Mouse (Mus musculus): ENCODE data around the gene Wwc2. TPM values are rescaled to one million over a fixed set of nuclear protein-coding genes. Genes with fewer than 3 reads are reported as not detected.

Wwc2 gene
- polyA plus RNA-seq, 1 experiment from 2014 or later, result 10.0 TPM

DNA sequence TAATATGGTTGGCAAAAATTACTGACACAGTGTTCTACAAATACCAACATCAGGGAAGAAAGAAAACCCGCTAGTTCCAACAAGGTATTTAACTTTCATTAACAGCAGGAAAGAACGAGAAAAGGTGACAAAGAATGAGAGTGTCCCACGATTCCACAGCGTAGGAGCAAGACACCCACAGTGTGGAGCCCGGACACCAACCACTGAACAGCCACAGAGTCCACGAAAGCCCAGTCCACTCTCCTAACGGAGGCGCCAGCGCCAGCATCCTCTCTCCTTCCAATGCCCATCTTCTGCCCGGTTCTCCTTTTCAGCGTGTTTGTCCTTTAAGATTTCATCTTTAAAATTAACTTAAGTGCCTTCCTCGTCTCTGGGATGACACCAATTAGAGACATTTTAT is 61.1 kb downstream of the Wwc2 start:
- Histone ChIP-seq H3K27me3 (ENCODE audit: insufficient read depth, poor library complexity, severe bottlenecking) (no peaks in the 10 kb centered on the region), H3K4me3 (no peak overlapping the region)
- 92% methylated on average over 12 of the region's 12 CpGs for WGBS

DNA sequence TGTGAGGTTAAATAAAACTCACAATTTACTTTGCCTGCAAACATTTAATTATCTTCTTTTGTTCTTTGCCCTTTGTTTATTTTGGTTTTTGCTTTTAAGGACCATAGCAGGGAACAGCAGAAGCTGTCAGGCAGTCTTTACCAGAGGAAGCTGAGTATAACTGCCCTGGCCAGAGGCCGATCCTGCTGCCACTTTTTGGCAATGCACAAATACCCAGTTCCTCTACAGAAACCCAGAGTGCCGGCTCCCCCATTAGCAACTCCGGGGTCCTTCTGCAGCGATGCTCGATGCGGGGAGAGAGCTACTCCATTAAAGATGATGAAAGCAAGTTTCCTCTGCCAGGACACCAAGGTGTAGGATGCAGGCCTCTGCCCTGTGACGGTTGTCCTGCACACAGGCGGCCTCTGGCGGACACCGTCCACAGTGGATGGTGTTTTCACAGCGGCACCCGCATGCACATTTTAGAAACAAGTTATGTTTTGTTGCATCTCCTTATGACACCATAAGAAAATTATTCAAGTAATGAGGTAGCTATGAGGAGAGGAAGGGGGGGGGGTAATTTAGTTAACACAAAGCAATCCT is 62.0 kb downstream of the Wwc2 start:
- WGBS, result 93% methylated on average over 12 of the region's 12 CpGs
- H3K4me1 ChIP-seq (replicated peaks), result peaks cover 22% of the 10 kb centered on the region
- H3K27me3 ChIP-seq (ENCODE audit: insufficient read depth, poor library complexity, severe bottlenecking), result no peaks in the 10 kb centered on the region
- no peak overlapping the region for H3K27ac ChIP-seq
- H3K9me3 ChIP-seq, result no peaks in the 10 kb centered on the region
- no peak overlapping the region for H3K4me3 ChIP-seq
- DNase-seq (ENCODE audit: low spot score), result no peak
- no peaks in the 10 kb centered on the region for H3K36me3 ChIP-seq

More for the DNA sequence above, 61.1 kb downstream of the Wwc2 start:
- no peaks in the 10 kb centered on the region for H3K9me3 ChIP-seq
- H3K36me3 ChIP-seq, result no peaks in the 10 kb centered on the region
- no peak overlapping the region for H3K27ac ChIP-seq
- no peak for DNase-seq (ENCODE audit: low spot score)
- peaks cover 30% of the 10 kb centered on the region for H3K4me1 ChIP-seq (replicated peaks)

DNA sequence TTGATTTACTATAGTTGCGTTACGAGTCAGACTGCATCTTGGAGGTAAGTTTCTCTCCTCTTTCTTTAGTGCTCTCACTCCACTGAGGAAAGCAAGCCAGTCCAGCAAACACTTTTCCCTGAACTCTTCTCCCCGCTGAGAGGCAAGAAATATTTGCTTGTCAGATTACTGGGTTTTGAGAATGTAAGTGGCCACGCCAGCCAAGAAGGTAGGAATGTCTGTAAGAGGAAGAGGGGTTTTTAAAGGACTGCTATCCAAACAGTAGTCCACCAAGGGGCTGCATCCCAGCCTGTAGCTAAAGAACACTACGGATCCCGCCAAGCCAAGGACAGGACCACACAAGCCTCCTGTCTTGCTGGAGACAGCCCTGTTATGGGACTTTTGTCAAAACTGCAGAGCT is 65.8 kb downstream of the Wwc2 start:
- Histone ChIP-seq H3K9me3 (no peaks in the 10 kb centered on the region), H3K27me3 (ENCODE audit: insufficient read depth, poor library complexity, severe bottlenecking) (no peaks in the 10 kb centered on the region)
- 83% methylated on average over 6 of the region's 6 CpGs for WGBS

GRCm38 (mm10) chr8:47922816-47923215 is 67.9 kb downstream of the Wwc2 start:
- Histone ChIP-seq H3K4me1 (replicated peaks) (peaks cover 3% of the 10 kb centered on the region; the same call in 1 of the 2 replicates), H3K27ac (no peak overlapping the region), H3K4me3 (no peak overlapping the region), H3K36me3 (peaks cover 20% of the 10 kb centered on the region), H3K9me3 (no peaks in the 10 kb centered on the region), H3K27me3 (ENCODE audit: insufficient read depth, poor library complexity, severe bottlenecking) (no peaks in the 10 kb centered on the region)
- WGBS, result 78% methylated on average over 10 of the region's 10 CpGs
- DNase-seq (ENCODE audit: low spot score), result no peak

More for the DNA sequence above, 65.8 kb downstream of the Wwc2 start:
- H3K27ac ChIP-seq, result no peak overlapping the region
- peaks cover 3% of the 10 kb centered on the region; the same call in 1 of the 2 replicates for H3K4me1 ChIP-seq (replicated peaks)
- H3K36me3 ChIP-seq, result peaks cover 10% of the 10 kb centered on the region
- no peak for DNase-seq (ENCODE audit: low spot score)
- H3K4me3 ChIP-seq, result no peak overlapping the region

DNA sequence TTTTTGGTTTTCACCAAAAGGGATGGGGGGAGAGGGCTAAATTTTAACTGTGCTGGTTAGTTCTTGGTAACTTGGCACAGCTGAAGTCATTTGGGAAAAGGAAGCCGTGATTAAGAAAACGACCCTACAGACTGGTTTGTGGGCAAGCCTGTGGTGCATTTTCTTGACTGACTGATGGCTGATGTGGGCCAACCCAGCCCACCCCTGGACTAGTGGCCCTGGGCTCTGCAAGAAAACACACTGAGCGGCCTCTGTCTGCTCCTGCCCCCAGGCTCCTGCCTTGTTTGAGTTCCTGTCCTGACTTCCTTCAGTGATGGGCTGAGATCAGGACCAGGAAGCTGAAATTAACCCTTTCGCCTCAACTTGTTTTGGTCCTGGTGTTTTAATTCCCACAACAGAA is 68.7 kb downstream of the Wwc2 start:
- Histone ChIP-seq H3K36me3 (peaks cover 20% of the 10 kb centered on the region), H3K9me3 (no peaks in the 10 kb centered on the region), H3K4me1 (replicated peaks) (peaks cover 3% of the 10 kb centered on the region; the same call in 1 of the 2 replicates), H3K27ac (no peak overlapping the region), H3K27me3 (ENCODE audit: insufficient read depth, poor library complexity, severe bottlenecking) (no peaks in the 10 kb centered on the region), H3K4me3 (no peak overlapping the region)
- 72% methylated on average over 4 of the region's 4 CpGs for WGBS
- no peak for DNase-seq (ENCODE audit: low spot score)

DNA sequence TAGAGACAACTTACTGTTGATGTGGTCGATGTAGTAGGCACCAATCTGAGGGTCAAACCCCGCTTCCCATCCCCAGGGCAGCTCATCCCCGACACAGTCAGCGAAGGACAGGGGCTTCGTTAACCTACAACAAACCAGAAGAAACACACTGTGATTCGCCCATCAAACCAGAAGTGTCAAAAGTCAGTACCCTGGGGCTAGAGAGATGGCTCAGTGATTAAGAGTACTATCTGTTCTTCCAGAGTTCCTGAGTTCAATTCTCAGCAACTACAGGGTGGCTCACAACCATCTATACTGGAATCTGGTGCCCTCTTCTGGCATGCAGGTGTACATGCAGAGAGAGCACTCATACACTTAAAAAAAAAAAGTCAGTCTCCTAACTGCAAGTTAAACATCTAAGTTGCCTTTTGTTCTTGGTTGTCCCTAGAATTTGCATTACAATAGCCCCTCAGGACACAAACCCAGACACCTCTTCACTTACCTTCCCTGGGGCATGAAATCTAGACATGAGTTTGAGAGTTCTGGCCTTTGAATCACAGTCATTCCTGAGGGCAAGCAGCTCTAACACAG is 70.1 kb downstream of the Wwc2 start:
- Histone ChIP-seq H3K4me1 (replicated peaks) (peaks cover 3% of the 10 kb centered on the region; the same call in 1 of the 2 replicates), H3K4me3 (no peak overlapping the region), H3K36me3 (peaks cover 20% of the 10 kb centered on the region), H3K9me3 (no peaks in the 10 kb centered on the region), H3K27me3 (ENCODE audit: insufficient read depth, poor library complexity, severe bottlenecking) (no peaks in the 10 kb centered on the region), H3K27ac (no peak overlapping the region)
- no peak for DNase-seq (ENCODE audit: low spot score)
- 95% methylated on average over 6 of the region's 6 CpGs for WGBS

DNA sequence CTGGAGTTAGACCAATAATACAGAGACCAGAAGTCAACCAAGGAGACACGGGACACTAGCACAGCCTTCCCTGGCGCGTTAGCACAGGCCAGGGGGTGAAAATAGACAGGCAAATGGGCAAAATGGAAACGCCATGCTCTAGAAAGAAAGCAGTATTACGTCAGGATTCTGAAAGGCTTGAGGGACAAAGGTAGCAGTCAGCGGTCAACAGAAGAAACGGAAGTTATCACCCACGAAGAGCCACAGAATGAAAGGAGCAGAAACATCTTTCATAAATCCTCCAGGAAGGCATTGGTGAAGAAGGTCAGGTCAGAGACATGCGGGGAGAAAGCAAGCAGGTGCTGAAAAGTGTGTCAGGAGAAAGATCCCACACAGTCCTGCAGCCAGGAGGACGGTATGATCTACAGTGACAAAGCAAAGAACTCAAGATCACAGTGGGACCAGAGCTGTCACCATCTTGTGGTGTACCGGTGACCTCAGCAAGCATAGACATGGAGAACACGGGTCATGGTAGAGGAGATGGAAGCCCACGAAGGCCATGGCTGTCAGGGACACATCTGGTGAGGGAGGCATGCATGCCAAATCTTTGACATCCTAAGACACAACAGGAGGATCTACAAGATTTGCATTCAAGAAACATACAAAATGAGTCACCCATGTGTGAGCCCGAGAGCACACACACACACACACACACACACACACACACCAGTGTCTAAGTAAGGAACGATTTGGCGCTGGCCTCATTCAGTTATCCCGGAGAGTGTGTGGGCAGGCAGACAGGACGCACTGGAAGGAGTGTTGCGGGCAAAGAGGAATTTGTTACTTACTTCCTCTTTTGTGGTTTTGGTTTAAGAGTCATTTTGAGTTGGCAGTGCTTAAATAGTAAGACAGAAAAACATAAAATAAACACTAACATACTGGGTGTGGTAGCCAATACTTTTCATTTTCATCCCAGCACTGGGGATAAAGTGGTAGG is 73.4 kb downstream of the Wwc2 start:
- Histone ChIP-seq H3K4me1 (replicated peaks) (no peaks in the 10 kb centered on the region; the same call in 1 of the 2 replicates), H3K27me3 (ENCODE audit: insufficient read depth, poor library complexity, severe bottlenecking) (no peaks in the 10 kb centered on the region), H3K27ac (no peak overlapping the region), H3K4me3 (no peak overlapping the region), H3K36me3 (peaks cover 20% of the 10 kb centered on the region), H3K9me3 (no peaks in the 10 kb centered on the region)
- 90% methylated on average over 19 of the region's 19 CpGs for WGBS
- no peak for DNase-seq (ENCODE audit: low spot score)

GRCm38 (mm10) chr8:47915521-47915920 is 75.2 kb downstream of the Wwc2 start:
- no peaks in the 10 kb centered on the region for H3K27me3 ChIP-seq (ENCODE audit: insufficient read depth, poor library complexity, severe bottlenecking)
- H3K27ac ChIP-seq, result no peak overlapping the region
- no peak overlapping the region for H3K4me3 ChIP-seq
- peaks cover 17% of the 10 kb centered on the region for H3K36me3 ChIP-seq
- no peaks in the 10 kb centered on the region for H3K9me3 ChIP-seq
- no peaks in the 10 kb centered on the region; the same call in 1 of the 2 replicates for H3K4me1 ChIP-seq (replicated peaks)
- WGBS, result 85% methylated on average over 2 of the region's 2 CpGs
- no peak for DNase-seq (ENCODE audit: low spot score)

GRCm38 (mm10) chr8:47914946-47915345 is 75.8 kb downstream of the Wwc2 start:
- Histone ChIP-seq H3K27me3 (ENCODE audit: insufficient read depth, poor library complexity, severe bottlenecking) (no peaks in the 10 kb centered on the region), H3K27ac (no peak overlapping the region), H3K36me3 (peaks cover 11% of the 10 kb centered on the region), H3K9me3 (no peaks in the 10 kb centered on the region; the same call in 1 of the 2 replicates), H3K4me1 (replicated peaks) (no peaks in the 10 kb centered on the region; the same call in 1 of the 2 replicates), H3K4me3 (no peak overlapping the region)
- DNase-seq (ENCODE audit: low spot score), result no peak
- WGBS, result 86% methylated on average over 7 of the region's 7 CpGs

DNA sequence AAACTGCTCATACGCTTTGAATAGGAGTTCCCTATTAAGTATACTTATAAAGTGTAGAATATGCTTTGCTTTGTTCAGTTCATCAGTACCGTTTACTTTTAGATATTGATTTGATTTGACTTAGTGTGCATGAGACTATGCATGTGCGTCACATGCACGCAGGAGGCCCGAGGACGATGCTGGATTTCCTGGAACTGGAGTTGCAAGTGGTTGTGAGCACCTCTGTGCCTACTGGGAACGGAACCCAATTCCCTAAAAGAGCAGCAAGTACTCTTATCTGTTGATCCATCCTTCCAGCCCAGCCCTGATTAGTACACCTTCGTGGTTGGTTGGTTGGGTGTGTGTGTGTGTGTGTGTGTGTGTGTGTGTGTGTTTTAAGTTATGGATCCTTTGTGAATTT is 76.6 kb downstream of the Wwc2 start:
- peaks cover 8% of the 10 kb centered on the region for H3K36me3 ChIP-seq
- H3K27me3 ChIP-seq (ENCODE audit: insufficient read depth, poor library complexity, severe bottlenecking), result no peaks in the 10 kb centered on the region
- no peak overlapping the region for H3K4me3 ChIP-seq
- no peak overlapping the region for H3K27ac ChIP-seq
- no peak for DNase-seq (ENCODE audit: low spot score)
- WGBS, result 93% methylated on average over 8 of the region's 8 CpGs
- H3K9me3 ChIP-seq, result peaks cover 6% of the 10 kb centered on the region; the same call in 1 of the 2 replicates
- H3K4me1 ChIP-seq (replicated peaks), result no peaks in the 10 kb centered on the region; the same call in 1 of the 2 replicates

DNA sequence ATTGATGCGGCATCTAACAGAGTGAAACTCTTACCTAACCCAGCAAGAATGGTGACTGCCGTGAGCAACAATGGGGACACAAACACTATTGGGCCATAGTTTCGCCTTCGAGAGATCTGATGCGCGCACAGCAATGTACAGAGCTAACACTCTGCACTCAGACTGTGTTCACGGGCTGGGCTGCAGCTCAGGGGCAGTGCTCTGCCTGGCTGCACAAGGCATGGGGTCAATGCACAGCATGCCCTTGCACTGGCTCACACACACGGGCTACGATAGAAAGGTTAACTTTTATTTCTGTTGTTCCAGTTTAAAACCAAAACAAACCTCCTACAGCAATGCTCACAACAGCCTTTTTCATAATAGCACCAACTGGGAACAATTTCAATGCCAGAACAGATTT is 77.1 kb downstream of the Wwc2 start:
- no peaks in the 10 kb centered on the region for H3K27me3 ChIP-seq (ENCODE audit: insufficient read depth, poor library complexity, severe bottlenecking)
- H3K27ac ChIP-seq, result no peak overlapping the region
- 70% methylated on average over 9 of the region's 9 CpGs for WGBS
- DNase-seq (ENCODE audit: low spot score), result no peak
- peaks cover 6% of the 10 kb centered on the region; the same call in 1 of the 2 replicates for H3K9me3 ChIP-seq
- H3K36me3 ChIP-seq, result peaks cover 3% of the 10 kb centered on the region
- no peak overlapping the region for H3K4me3 ChIP-seq
- H3K4me1 ChIP-seq (replicated peaks), result no peaks in the 10 kb centered on the region; the same call in 1 of the 2 replicates

- no peak overlapping the region for H3K4me3 ChIP-seq
- no peak for DNase-seq (ENCODE audit: low spot score)
- H3K27ac ChIP-seq, result no peak overlapping the region
- 95% methylated on average over 11 of the region's 11 CpGs for WGBS
- no peaks in the 10 kb centered on the region; the same call in 1 of the 2 replicates for H3K36me3 ChIP-seq
- H3K27me3 ChIP-seq (ENCODE audit: insufficient read depth, poor library complexity, severe bottlenecking), result no peaks in the 10 kb centered on the region
- H3K9me3 ChIP-seq, result peaks cover 6% of the 10 kb centered on the region; the same call in 1 of the 2 replicates
- H3K4me1 ChIP-seq (replicated peaks), result no peaks in the 10 kb centered on the region; the same call in 1 of the 2 replicates
These were observed 81.0 kb downstream of the Wwc2 start for GRCm38 (mm10) chr8:47909681-47910080.

Measured in hindbrain, embryonic 10.5 days (tissue).